Mouse (Mus musculus): Measurements from ENCODE around the gene Stx19.

The Stx19 gene

GRCm38 (mm10) chr16:62814491-62814890, at the start of gene Stx19:
TSS of gene Stx19 (plus strand) at chr16:62814676.
- DNase-seq (ENCODE audit: low read depth in 2 of 2, low spot score in 2 of 2) = no peak

GRCm38 (mm10) chr16:62773462-62773861, 41.0 kb upstream of the Stx19 start:
- DNase-seq (ENCODE audit: low read depth in 2 of 2, low spot score in 2 of 2) = no peak

- no peak for DNase-seq (ENCODE audit: low read depth in 2 of 2, low spot score in 2 of 2)
Observed at GRCm38 (mm10) chr16:62776034-62776433, 38.4 kb upstream of the Stx19 start.

GRCm38 (mm10) chr16:62778282-62778681, 36.2 kb upstream of the Stx19 start:
- DNase-seq (ENCODE audit: low read depth in 2 of 2, low spot score in 2 of 2) = no peak

GRCm38 (mm10) chr16:62782229-62782628, 32.2 kb upstream of the Stx19 start:
- DNase-seq (ENCODE audit: low read depth in 2 of 2, low spot score in 2 of 2) = no peak

GRCm38 (mm10) chr16:62786621-62787331, 27.7 kb upstream of the Stx19 start, which contains the start of gene Nsun3:
TSS of gene Nsun3 (minus strand) at chr16:62786818.
- DNase-seq (ENCODE audit: low read depth in 2 of 2, low spot score in 2 of 2) = peak; percentile 86

GRCm38 (mm10) chr16:62796608-62797007, 17.9 kb upstream of the Stx19 start:
- no peak for DNase-seq (ENCODE audit: low read depth in 2 of 2, low spot score in 2 of 2)

GRCm38 (mm10) chr16:62798808-62799207, 15.7 kb upstream of the Stx19 start:
- DNase-seq (ENCODE audit: low read depth in 2 of 2, low spot score in 2 of 2) = no peak

GRCm38 (mm10) chr16:62799426-62799825, 15.1 kb upstream of the Stx19 start:
- DNase-seq (ENCODE audit: low read depth in 2 of 2, low spot score in 2 of 2) = no peak

GRCm38 (mm10) chr16:62799839-62800238, 14.6 kb upstream of the Stx19 start:
- DNase-seq (ENCODE audit: low read depth in 2 of 2, low spot score in 2 of 2) = no peak

- DNase-seq (ENCODE audit: low read depth in 2 of 2, low spot score in 2 of 2) = no peak
Observed at GRCm38 (mm10) chr16:62804621-62805020, 9.9 kb upstream of the Stx19 start.

GRCm38 (mm10) chr16:62807249-62807979, 7.1 kb upstream of the Stx19 start:
- no peak for DNase-seq (ENCODE audit: low read depth in 2 of 2, low spot score in 2 of 2)

GRCm38 (mm10) chr16:62810855-62811254, 3.6 kb upstream of the Stx19 start:
- DNase-seq (ENCODE audit: low read depth in 2 of 2, low spot score in 2 of 2) = no peak

- no peak for DNase-seq (ENCODE audit: low read depth in 2 of 2, low spot score in 2 of 2)
Observed at GRCm38 (mm10) chr16:62813790-62814189, 686 bp upstream of the Stx19 start.

- no peak for DNase-seq (ENCODE audit: low read depth in 2 of 2, low spot score in 2 of 2)
Observed at GRCm38 (mm10) chr16:62822472-62822871, 8.0 kb downstream of the Stx19 start.

GRCm38 (mm10) chr16:62826156-62827001, 11.9 kb downstream of the Stx19 start:
- DNase-seq (ENCODE audit: low read depth in 2 of 2, low spot score in 2 of 2) = peak; percentile 14 to 24

- no peak for DNase-seq (ENCODE audit: low read depth in 2 of 2, low spot score in 2 of 2)
Observed at GRCm38 (mm10) chr16:62832027-62832426, 17.6 kb downstream of the Stx19 start.

GRCm38 (mm10) chr16:62832481-62832880, 18.0 kb downstream of the Stx19 start:
- DNase-seq (ENCODE audit: low read depth in 2 of 2, low spot score in 2 of 2) = peak in 1 of 2 experiments; percentile 38

GRCm38 (mm10) chr16:62834016-62834735, 19.7 kb downstream of the Stx19 start:
- no peak for DNase-seq (ENCODE audit: low read depth in 2 of 2, low spot score in 2 of 2)

- DNase-seq (ENCODE audit: low read depth in 2 of 2, low spot score in 2 of 2) = no peak
Observed at GRCm38 (mm10) chr16:62845341-62845740, 30.9 kb downstream of the Stx19 start.
